Mouse (Mus musculus) hindbrain, embryonic 11.5 days (tissue): ENCODE data around the gene Ccnf. TPM values are rescaled to one million over a fixed set of nuclear protein-coding genes. Genes with fewer than 3 reads are reported as not detected.

Experiments
- ATAC-seq: fragments of 200-750 bp; cut with Nextera tagmentation; 2 replicates; pipeline ENCODE4 v1.8.0; 2017; ENCODE audit warnings: mild to moderate bottlenecking, moderate TSS enrichment, moderate library complexity; ENCODE audit not compliant: low FRiP score
- DNase-seq: peaks from one replicate; pipeline ENCODE4 v3.0.0-alpha.2; 2015; ENCODE audit warnings: low spot score
- H3K27ac ChIP-seq: fragments of 300-500 bp; sonication (generic); 2 replicates; pipeline ENCODE4 v1.5.1; 2014; ENCODE audit warnings: mild to moderate bottlenecking, low read depth, low read length
- H3K27me3 ChIP-seq: fragments of 300-500 bp; sonication (generic); 2 replicates; pipeline ENCODE4 v1.6.1; 2014; ENCODE audit warnings: mild to moderate bottlenecking, low read length, moderate library complexity, mixed read lengths; ENCODE audit not compliant: control insufficient read depth, insufficient read depth
- H3K36me3 ChIP-seq: fragments of 300-500 bp; sonication (generic); 2 replicates; pipeline ENCODE4 v1.6.1; 2014; ENCODE audit warnings: mild to moderate bottlenecking, low read length, moderate library complexity, mixed read lengths; ENCODE audit not compliant: control insufficient read depth, insufficient read depth
- H3K4me1 ChIP-seq: fragments of 300-500 bp; sonication (generic); replicated peaks from 2 replicates; pipeline ENCODE4 v1.6.1; 2014; ENCODE audit warnings: low read length, mixed read lengths; ENCODE audit not compliant: control insufficient read depth, insufficient read depth
- H3K4me2 ChIP-seq: fragments of 300-500 bp; sonication (generic); replicated peaks from 2 replicates; pipeline ENCODE4 v1.6.1; 2014; ENCODE audit warnings: mild to moderate bottlenecking, low read depth, low read length
- H3K4me3 ChIP-seq: fragments of 300-500 bp; sonication (generic); 2 replicates; pipeline ENCODE4 v1.5.1; 2014; ENCODE audit warnings: low read depth, low read length
- H3K9ac ChIP-seq: fragments of 300-500 bp; sonication (generic); 2 replicates; pipeline ENCODE4 v1.6.1; 2014; ENCODE audit warnings: low read depth, low read length
- H3K9me3 ChIP-seq: fragments of 300-500 bp; sonication (generic); 2 replicates; pipeline ENCODE4 v1.6.1; 2016; ENCODE audit warnings: low read length; ENCODE audit not compliant: control insufficient read depth
- WGBS: fragments of 180-500 bp; shearing (Covaris S2); extraction: QIAGEN DNeasy Blood & Tissue Kit; methylation state at CpG from one replicate; pipeline ENCODE4 v1.1.7; 2014; 5-methylcytosine and 5-hydroxymethylcytosine counted together
- polyA plus RNA-seq: library from polyadenylated mRNA; unstranded; fragments of >200 nt; fragmentation: Nextera tagmentation; extraction: Ambion mirVana; gene quantifications from 2 replicates; pipeline ENCODE4 v1.2.1, GENCODE M21; 2014

The Ccnf gene
- polyA plus RNA-seq, 1 experiment from 2014 or later = 63.6 TPM

DNA sequence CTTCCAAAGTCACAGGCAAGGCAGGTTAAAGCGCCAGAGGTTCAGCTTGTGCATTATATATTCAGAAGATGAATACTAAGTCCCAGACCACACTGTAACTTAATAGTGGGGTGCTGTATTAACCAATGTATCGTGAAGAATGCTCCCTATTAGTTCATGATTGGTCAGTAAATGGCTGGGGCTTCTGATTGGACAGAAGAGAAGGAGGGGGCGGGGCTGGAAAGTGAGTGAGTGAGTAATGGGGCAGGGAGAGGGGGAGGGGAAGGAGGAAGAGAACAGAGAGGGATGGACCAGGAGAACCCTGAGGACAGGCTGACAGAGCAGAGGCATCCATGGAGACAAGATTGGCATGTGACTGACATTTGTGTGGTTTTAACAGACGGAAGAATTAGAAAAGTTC is 34.4 kb downstream of the Ccnf start:
- H3K27me3 ChIP-seq = no peaks in the 10 kb centered on the region
- H3K4me1 ChIP-seq = peaks cover 8% of the 10 kb centered on the region
- DNase-seq (no peak), ATAC-seq (no peak)
- H3K36me3 ChIP-seq = peaks cover 10% of the 10 kb centered on the region; the same call in 1 of the 2 replicates
- H3K27ac ChIP-seq = no peak overlapping the region
- no peak overlapping the region for H3K4me3 ChIP-seq
- WGBS = 66% methylated on average over 4 of the region's 4 CpGs
- H3K4me2 ChIP-seq = no peak overlapping the region
- H3K9ac ChIP-seq = no peak overlapping the region
- no peaks in the 10 kb centered on the region for H3K9me3 ChIP-seq

DNA sequence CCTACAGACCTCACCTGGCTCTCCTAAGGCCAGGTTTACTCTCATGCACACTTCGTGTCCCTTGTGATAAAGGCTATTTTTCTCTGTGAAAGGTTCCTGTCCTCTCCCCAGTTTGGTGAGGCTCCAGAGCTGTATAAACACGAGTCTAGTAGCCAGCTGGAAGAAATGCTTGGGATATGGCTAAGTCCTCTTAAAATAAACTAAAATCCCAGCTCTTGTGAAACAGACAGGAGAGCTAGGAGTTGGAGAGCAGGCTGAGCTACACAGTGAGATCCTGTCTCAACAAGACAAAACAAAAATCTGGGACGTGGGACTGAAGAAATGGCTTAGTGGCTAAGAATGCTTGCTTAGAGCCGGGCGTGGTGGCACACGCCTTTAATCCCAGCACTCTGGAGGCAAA is 38.1 kb downstream of the Ccnf start:
- Histone ChIP-seq H3K27ac (no peak overlapping the region), H3K4me1 (peaks cover 16% of the 10 kb centered on the region), H3K36me3 (peaks cover 10% of the 10 kb centered on the region; the same call in 1 of the 2 replicates), H3K9ac (no peak overlapping the region), H3K27me3 (peaks cover 2% of the 10 kb centered on the region), H3K4me2 (no peak overlapping the region), H3K9me3 (no peaks in the 10 kb centered on the region), H3K4me3 (no peak overlapping the region)
- DNase-seq (no peak), ATAC-seq (no peak)
- 81% methylated on average over 6 of the region's 6 CpGs for WGBS

DNA sequence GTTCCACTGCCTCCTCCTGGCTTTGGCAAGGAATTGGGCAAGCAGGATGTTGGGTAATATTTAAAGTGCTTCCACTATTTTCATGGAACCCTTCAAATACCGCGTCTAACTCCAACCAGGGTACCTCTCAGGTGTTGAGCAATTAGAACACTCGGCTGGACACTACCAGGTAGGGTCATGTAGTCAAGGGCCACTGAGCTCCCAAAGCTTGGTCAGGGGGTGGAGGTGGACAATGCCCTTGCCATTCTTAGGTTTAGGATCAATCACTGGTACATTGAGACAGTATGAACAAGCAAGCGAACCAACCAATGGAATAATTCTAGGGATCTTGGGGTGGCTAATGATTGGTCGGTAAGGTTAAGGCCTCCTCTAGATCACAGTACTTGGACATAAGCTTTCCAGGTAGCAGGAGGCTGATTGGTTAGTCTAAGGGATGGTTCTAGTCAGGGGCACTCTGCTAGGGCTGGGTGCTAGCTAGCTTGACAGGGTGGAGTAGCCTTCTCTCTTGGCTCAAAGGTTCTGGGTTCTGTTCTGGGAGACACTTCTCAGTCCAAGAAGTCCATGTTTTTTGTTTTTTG is 38.8 kb downstream of the Ccnf start:
- Histone ChIP-seq H3K27me3 (peaks cover 9% of the 10 kb centered on the region), H3K9ac (no peak overlapping the region; the same call in 1 of the 2 replicates), H3K27ac (no peak overlapping the region), H3K36me3 (peaks cover 10% of the 10 kb centered on the region; the same call in 1 of the 2 replicates), H3K4me1 (peaks cover 17% of the 10 kb centered on the region), H3K4me3 (peak overlapping the region; percentile 45), H3K9me3 (no peaks in the 10 kb centered on the region), H3K4me2 (peak overlapping the region; percentile 77)
- no peak for ATAC-seq
- DNase-seq = no peak
- WGBS = 23% methylated on average over 5 of the region's 5 CpGs

DNA sequence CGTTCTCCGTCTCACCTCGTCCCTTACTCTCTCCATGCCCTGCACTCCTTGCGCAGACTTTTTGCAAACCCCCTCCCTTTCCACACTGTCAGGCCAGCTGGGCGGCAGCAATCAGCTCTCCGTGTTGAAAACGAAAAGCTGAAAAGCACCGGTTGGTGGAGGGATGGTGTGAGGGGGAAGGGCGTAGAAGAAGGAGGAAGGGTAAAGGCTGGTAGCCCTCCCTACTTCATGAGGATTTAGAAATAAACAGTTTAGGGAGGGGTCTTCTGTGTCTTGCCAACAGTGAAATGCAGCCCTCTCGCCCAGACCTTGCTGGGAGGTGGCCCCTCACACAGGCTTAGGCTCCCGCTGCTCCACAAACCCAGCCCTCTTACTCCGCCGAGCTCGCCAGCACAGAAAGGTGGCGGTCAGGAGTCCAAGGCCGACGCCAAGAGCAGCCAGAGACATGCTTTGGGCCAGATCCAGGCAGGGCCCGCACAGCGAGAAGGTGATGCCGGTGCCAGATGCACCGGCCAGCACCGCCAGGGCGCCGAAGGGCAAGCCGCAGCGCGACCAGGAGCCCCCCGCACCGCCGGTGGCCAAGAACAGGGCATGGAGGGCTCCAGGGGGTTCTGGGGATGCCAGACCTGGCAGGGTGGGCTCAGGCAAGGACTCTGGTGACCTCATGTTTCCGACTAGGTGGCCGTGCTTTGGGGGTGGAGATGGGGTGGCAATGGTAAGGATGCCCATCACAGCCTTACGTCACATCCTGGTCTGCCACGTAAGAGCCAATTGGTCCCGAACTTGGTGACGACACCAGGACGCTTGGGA is 39.4 kb downstream of the Ccnf start:
- WGBS = 1% methylated on average over 37 of the region's 37 CpGs
- ATAC-seq (peak; percentile 41), DNase-seq (peak; percentile 86)
- peak overlapping the region; percentile 30 for H3K27ac ChIP-seq
- no peaks in the 10 kb centered on the region for H3K9me3 ChIP-seq
- peak overlapping the region; percentile 81 for H3K9ac ChIP-seq
- peaks cover 10% of the 10 kb centered on the region; the same call in 1 of the 2 replicates for H3K36me3 ChIP-seq
- H3K4me1 ChIP-seq = peaks cover 21% of the 10 kb centered on the region
- H3K4me2 ChIP-seq = peak overlapping the region; percentile 77
- H3K27me3 ChIP-seq = peaks cover 15% of the 10 kb centered on the region
- H3K4me3 ChIP-seq = peak overlapping the region; percentile 45

DNA sequence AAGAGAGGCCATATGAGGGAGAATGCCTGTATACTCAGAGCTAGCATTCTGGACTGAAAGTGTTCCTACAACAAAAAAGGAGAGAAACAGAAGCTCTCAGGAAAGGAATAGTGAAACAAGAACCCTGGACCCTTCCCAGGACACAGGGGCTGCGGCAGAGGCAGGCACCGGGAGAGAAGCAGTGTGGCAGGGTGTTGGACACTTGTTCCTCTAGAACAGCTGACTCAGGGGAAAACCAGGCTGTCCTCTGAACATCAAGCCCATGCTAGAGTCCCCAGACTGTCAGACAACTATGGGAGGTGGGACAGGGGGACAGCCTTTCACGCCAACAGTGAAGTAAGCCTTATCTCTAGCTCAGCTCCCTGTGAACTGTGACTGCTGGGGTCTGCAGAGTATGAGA is 40.7 kb downstream of the Ccnf start:
- Histone ChIP-seq H3K4me3 (no peak overlapping the region), H3K27me3 (peaks cover 19% of the 10 kb centered on the region), H3K27ac (no peak overlapping the region)

DNA sequence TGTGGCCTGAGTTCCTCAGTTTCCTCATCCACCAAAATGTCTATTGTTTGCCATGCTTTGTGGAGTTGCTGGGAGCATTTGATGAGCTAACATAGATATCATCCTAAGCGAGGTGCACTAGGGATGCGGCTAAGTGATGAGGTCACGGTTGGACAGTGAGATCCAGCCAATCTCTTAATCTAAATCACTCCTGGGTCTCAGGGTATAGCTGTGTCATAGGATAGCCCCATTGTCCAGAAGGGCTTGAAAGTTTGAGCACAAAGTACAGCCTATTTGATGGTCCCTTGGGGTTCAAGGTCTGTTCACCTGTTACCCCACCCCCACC is 41.4 kb downstream of the Ccnf start:
- Histone ChIP-seq H3K36me3 (no peaks in the 10 kb centered on the region), H3K4me1 (peaks cover 27% of the 10 kb centered on the region), H3K9me3 (no peaks in the 10 kb centered on the region), H3K27ac (0 out of 2 replicates have a peak overlapping the region, but pooled peaks have one; percentile 79), H3K4me3 (no peak overlapping the region), H3K27me3 (peaks cover 19% of the 10 kb centered on the region), H3K9ac (no peak overlapping the region), H3K4me2 (no peak overlapping the region; the same call in 1 of the 2 replicates)
- no peak for ATAC-seq
- WGBS = 79% methylated on average over 3 of the region's 3 CpGs
- DNase-seq = no peak

More for the DNA sequence above, 40.7 kb downstream of the Ccnf start:
- Histone ChIP-seq H3K36me3 (peaks cover 5% of the 10 kb centered on the region; the same call in 1 of the 2 replicates), H3K9ac (no peak overlapping the region), H3K4me1 (peaks cover 25% of the 10 kb centered on the region), H3K4me2 (no peak overlapping the region), H3K9me3 (no peaks in the 10 kb centered on the region)
- ATAC-seq (no peak), DNase-seq (no peak)
- WGBS = 67% methylated on average over 3 of the region's 3 CpGs

DNA sequence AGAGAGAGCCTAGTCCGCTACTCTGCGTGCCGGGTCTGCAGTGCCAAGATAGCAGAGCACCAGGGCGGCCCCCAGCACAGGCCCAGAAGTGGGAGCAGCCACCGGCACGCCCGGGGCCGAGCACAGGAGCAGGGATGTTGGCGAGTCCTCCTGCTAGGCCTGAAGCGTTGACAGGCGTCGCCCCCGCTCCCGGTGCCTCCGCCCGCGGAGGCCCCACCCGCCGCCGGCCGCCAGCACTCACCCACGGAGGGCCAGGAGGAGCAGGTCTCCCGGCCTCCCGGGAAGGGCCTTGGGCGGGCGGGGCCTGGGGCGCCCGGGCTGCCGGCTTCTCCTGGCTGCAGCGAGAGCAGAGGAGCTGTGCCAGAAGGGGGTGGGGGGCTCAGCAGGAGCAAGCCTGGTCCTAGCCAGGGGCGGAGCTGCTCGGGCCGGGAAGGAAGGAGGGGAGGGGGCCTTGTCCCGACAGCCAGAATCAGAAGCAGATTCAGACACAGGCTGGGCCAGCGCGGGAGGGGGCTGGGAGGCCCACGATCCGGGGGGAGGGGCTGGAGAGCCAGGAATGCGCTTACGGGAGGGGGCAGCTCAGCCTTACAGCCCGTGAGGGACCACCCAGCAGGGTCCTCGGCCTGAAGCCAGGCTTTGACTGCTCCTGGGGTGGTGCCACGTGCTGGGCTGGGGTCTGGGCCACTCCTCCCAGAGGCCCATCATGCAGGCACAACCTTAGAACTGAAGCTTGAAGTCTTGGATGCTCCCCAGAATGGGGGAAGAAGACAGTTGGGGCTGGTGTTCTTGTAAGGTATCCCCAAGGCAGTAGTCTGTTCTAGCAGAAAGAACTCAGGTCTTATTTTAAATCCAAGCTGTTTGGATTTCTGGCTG is 42.0 kb downstream of the Ccnf start, which contains the start of gene Ntn3:
TSS of gene Ntn3 (minus strand) at position 489 of the 873 bp plus-strand sequence.
- Histone ChIP-seq H3K9ac (peak within 1 kb of the TSS; percentile 80), H3K4me2 (peak within 1 kb of the TSS; percentile 94), H3K4me1 (peaks cover 29% of the 10 kb centered on the region), H3K36me3 (no peaks in the 10 kb centered on the region), H3K4me3 (peak within 1 kb of the TSS; percentile 48), H3K9me3 (no peaks in the 10 kb centered on the region), H3K27ac (peak within 1 kb of the TSS; percentile 79), H3K27me3 (peaks cover 19% of the 10 kb centered on the region)
- ATAC-seq (peak; percentile 36), DNase-seq (peak; percentile 74)
- 1% methylated on average over 18 of the region's 43 CpGs for WGBS

DNA sequence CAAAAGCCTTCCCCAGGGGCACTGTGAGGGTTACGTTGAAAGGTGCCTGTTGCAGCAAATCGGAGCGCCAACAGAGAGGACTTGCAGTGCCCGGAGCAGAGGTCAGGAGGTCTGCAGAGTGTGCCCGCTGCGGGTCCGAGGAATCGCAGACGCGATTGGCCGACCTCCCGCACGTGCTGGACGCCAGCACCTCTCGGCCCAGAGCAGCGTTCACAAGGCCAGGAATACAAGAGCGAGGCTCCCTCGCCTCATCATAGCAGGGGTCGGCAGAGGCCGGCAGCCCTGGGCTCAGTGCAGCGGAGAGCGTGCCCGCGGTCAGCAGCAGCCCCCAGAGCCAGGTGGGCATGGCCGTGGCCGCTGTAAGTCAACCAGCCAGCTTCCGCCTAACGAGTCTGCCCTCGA is 42.6 kb downstream of the Ccnf start:
- no peak for ATAC-seq
- DNase-seq = no peak
- WGBS = 1% methylated on average over 29 of the region's 29 CpGs

More for the DNA sequence above, 42.6 kb downstream of the Ccnf start:
- H3K4me1 ChIP-seq = peaks cover 29% of the 10 kb centered on the region
- H3K27ac ChIP-seq = peak overlapping the region; percentile 79
- peak overlapping the region; percentile 94 for H3K4me2 ChIP-seq
- H3K27me3 ChIP-seq = peaks cover 19% of the 10 kb centered on the region
- no peaks in the 10 kb centered on the region for H3K36me3 ChIP-seq
- H3K9ac ChIP-seq = peak overlapping the region; percentile 80
- H3K9me3 ChIP-seq = no peaks in the 10 kb centered on the region
- H3K4me3 ChIP-seq = peak overlapping the region; percentile 48
